Mouse (Mus musculus) bone marrow, adult 2 months (tissue): ENCODE data around the gene Capg.

ENCODE experiments used
- CTCF ChIP-seq: fragments of 200-500 bp; IDR thresholded peaks from 2 replicates; pipeline ENCODE4 v1.5.1; 2011; ENCODE audit warnings: low read length, control low read depth; ENCODE audit not compliant: control insufficient read depth, insufficient read depth
- POLR2A ChIP-seq: fragments of 200-500 bp; IDR thresholded peaks from 2 replicates; pipeline ENCODE4 v1.6.1; 2011; ENCODE audit warnings: low read depth, mild to moderate bottlenecking, control low read depth, low read length, borderline replicate concordance; ENCODE audit not compliant: control insufficient read depth

DNA sequence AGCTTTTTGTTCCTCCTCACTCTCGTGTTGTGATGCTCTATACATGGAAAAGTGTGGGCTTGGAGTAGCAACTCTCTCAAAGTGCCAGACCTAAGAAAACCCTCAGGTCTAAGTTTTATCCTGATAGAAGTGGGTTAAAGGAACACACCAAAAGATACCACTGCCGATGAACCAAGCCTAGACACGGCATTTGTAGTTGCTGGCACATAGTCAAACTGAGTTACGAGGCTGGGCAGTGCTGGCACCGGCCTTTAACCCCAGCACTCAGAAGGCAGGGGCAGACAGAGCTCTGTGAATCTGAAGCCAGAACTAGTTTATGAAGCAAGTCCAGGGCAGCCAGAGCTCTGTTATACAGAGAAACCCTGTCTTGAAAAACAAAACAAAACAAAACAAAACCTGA lies 63.5 kb downstream of the Capg start:
- TF ChIP-seq CTCF (no peak), POLR2A (no peak)
